Mouse (Mus musculus) B cell, adult 2 months (primary cell): ENCODE measurements around the gene Catspere2.
"Not testable (repeated sequence)": the region's sequence is repeated elsewhere in the genome, so short reads cannot be mapped to it uniquely, and the experiment has no call there.

Source experiments
- DNase-seq, 2 experiments: peaks; one replicate each; pipeline ENCODE4 v3.0.0; 2022

The Catspere2 gene

GRCm38 (mm10) chr1:177983024-177983450 lies at the start of gene Catspere2:
Catspere2 (plus strand) TSS chr1:177983423.
- peak; percentile 100 for DNase-seq

GRCm38 (mm10) chr1:177940422-177940977 lies 42.7 kb upstream of the Catspere2 start:
- peak; percentile 14 to 21 for DNase-seq

- DNase-seq = peak in 1 of 2 experiments; percentile 24
Measured at GRCm38 (mm10) chr1:177981276-177981675, 1.9 kb upstream of the Catspere2 start.

- not testable (repeated sequence) for DNase-seq
Measured at GRCm38 (mm10) chr1:177983582-177983981, 359 bp downstream of the Catspere2 start.

- peak; percentile 27 to 31 for DNase-seq
Measured at GRCm38 (mm10) chr1:177984206-177984605, 983 bp downstream of the Catspere2 start.

- peak; percentile 12 to 14 for DNase-seq
Measured at GRCm38 (mm10) chr1:177987476-177987875, 4.3 kb downstream of the Catspere2 start.

GRCm38 (mm10) chr1:178072798-178073197 lies 89.6 kb downstream of the Catspere2 start:
- DNase-seq = peak; percentile 7 to 19

GRCm38 (mm10) chr1:178097865-178098264 lies 114.6 kb downstream of the Catspere2 start:
- DNase-seq = not testable (repeated sequence)

- DNase-seq = not testable (repeated sequence)
Measured at GRCm38 (mm10) chr1:178108514-178108913, 125.3 kb downstream of the Catspere2 start.

- DNase-seq = not testable (repeated sequence)
Measured at GRCm38 (mm10) chr1:178122236-178122635, 139.0 kb downstream of the Catspere2 start.

GRCm38 (mm10) chr1:178134288-178134687 lies 151.1 kb downstream of the Catspere2 start:
- DNase-seq = no peak

GRCm38 (mm10) chr1:178146513-178146912 lies 163.3 kb downstream of the Catspere2 start:
- peak; percentile 55 to 58 for DNase-seq

- DNase-seq = not testable (repeated sequence)
Measured at GRCm38 (mm10) chr1:178146915-178147314, 163.7 kb downstream of the Catspere2 start.

- no peak for DNase-seq
Measured at GRCm38 (mm10) chr1:178182251-178182650, 199.0 kb downstream of the Catspere2 start.

GRCm38 (mm10) chr1:178185591-178185990 lies 202.4 kb downstream of the Catspere2 start:
- peak; percentile 6 to 17 for DNase-seq

GRCm38 (mm10) chr1:178187216-178187791 lies 204.1 kb downstream of the Catspere2 start, which contains the start of gene Desi2:
Desi2 (plus strand) TSS chr1:178187417.
- DNase-seq = peak; percentile 95 to 97

GRCm38 (mm10) chr1:178187810-178188209 lies 204.6 kb downstream of the Catspere2 start:
- DNase-seq = not testable (repeated sequence)

- DNase-seq = peak; percentile 25 to 33
Measured at GRCm38 (mm10) chr1:178188386-178188785, 205.2 kb downstream of the Catspere2 start.

GRCm38 (mm10) chr1:178205701-178206325 lies 222.6 kb downstream of the Catspere2 start:
- DNase-seq = no peak

GRCm38 (mm10) chr1:178207856-178208255 lies 224.6 kb downstream of the Catspere2 start:
- DNase-seq = not testable (repeated sequence)

GRCm38 (mm10) chr1:178209966-178210365 lies 226.7 kb downstream of the Catspere2 start:
- no peak for DNase-seq

- no peak for DNase-seq
Measured at GRCm38 (mm10) chr1:178217157-178217556, 233.9 kb downstream of the Catspere2 start.

GRCm38 (mm10) chr1:178218305-178218704 lies 235.1 kb downstream of the Catspere2 start:
- no peak for DNase-seq
